Mouse (Mus musculus): ENCODE results near the gene Eif3i.
A peak's percentile ranks its signal among the peaks of the same experiment; 100 is the strongest.

The Eif3i gene

DNA sequence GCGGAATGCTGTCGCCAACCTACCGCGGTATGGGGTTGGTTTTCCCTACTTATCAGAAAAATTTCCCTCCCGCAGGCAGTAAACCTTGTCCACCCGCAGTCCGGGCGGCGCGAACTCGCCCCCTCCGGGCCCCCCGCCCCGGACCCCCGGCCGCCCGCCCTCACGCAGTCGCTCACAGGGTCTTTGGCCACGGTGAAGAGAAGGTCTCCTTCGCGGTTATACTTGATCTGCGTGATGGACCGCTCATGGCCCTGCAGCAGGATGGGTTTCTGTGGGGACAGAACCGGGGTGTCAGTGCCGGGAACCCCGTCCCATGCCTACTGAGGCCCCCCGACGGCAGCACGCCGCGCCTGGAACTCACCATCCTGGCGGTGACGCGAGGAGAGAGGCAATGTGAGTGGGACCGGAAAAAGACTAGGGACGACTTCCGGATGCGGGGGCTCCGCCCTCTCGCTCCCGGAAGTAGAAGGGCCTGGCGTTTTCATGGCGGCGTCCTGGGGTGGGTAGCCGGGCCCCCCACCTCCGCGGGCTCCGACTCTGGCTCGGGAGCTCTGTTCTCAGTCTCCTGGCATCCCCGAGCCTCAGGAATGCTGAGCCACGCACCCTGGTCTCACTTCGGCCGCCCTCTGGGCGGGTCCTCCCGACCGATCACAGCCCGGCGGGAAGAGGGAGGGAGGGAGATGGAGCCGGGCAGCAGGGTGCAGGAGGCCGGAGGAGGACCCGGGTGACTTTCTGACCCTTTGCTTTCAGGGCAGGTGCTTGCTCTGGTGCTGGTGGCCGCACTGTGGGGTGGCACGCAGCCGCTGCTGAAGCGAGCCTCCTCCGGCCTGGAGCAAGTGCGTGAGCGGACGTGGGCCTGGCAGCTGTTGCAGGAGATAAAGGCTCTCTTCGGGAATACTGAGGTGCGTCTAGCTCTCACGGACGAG is at the start of gene Eif3i, which contains the start of gene Tmem234:
Gene Eif3i, minus strand, starts transcription at position 416 of the 926 bp plus-strand sequence.
Gene Tmem234, plus strand, starts transcription at position 436 of the 926 bp plus-strand sequence.
- peak; percentile 90 for DNase-seq (ENCODE audit: low spot score)

- no peak for DNase-seq (ENCODE audit: low spot score)
Observed at GRCm38 (mm10) chr4:129648656-129649055, 48.2 kb upstream of the Eif3i start.

- DNase-seq (ENCODE audit: low spot score), result no peak
Observed at GRCm38 (mm10) chr4:129645204-129645603, 44.8 kb upstream of the Eif3i start.

DNA sequence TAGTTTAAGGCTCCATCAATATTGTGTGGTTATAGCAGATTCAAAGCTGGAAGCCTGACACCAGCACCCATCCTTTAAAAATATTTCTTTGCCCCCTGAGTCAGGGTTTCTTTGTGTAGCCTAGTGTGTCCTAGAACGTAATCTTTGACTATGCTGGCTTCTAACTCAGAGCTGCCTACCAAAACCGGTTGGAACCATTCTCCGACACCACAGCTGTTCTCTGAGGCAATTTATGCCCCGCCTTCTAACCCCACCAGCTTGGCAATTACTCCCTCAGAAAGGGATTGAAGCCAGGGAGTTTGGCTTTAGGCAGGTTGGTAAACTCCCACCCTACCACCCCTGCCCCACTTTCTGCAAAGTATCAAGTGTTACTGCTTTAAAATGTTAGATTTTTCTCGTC is 41.3 kb upstream of the Eif3i start:
- no peak for DNase-seq (ENCODE audit: low spot score)

DNA sequence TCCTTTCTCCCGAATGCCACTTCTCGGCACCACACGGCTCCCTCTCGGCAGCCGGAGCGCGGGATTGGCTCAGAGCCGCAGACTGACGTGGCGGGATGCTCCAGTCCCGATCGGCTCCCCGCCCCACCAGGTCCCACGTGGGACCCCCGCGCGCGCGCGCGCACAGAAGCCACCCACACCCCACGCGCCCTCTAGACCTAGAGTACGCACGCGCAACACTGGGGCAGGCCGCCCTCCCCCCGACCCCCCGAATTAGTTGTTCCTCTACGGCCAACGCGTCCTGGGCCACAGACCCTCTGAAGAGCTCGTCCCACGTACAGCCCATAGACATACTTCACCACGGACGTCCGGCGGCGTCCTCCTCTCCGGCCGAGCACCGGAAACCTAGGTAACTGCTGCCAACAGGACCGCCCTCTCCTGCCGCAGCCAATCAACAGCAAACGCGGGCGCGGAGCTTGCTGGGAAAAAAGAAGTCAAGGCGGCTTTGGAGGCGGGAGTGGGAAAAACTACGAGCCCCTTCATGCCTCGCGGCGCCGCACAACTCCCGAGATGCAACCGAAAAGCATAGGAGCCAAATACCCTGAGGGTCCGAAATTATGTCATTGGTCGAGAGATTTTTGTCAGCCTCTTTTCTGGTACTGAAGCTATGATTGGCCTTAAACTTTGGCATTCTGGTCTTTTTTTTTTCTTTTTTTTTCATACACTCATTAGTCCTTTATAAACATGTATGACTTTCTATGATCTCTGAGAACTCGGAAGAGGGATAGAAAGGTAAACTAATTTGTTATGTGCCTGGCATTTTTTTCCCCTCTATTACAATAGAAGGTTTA is 40.4 kb upstream of the Eif3i start, which contains the start of gene Txlna:
Gene Txlna, minus strand, starts transcription at position 428 of the 830 bp plus-strand sequence.
- peak; percentile 98 for DNase-seq (ENCODE audit: low spot score)

DNA sequence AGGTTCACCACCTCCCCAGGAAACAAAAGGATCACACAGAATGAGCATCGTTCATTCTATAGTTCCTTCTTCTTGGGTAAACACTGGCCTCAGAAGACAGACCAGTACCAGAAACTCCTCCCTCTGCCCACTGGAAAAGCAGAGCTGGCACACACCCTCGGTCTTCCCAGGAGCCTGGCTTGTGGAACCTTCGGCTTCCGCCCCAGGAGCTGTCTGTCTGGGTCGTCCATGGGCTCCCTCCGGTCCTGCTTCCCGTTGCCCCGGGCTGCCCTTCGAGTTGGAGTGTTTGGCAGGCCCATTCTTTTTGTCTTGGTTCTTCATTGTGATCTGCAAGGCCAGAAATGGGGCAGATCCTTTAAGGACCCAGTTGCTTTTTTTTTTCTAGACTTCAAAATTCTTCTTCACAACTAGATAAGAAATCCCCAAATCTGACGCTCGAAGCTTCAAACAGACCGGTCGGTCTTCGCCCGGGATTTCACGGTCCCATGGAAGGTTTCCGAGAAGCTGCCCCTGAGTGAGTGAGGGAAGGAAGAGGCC is 39.7 kb upstream of the Eif3i start:
- DNase-seq (ENCODE audit: low spot score), result no peak

DNA sequence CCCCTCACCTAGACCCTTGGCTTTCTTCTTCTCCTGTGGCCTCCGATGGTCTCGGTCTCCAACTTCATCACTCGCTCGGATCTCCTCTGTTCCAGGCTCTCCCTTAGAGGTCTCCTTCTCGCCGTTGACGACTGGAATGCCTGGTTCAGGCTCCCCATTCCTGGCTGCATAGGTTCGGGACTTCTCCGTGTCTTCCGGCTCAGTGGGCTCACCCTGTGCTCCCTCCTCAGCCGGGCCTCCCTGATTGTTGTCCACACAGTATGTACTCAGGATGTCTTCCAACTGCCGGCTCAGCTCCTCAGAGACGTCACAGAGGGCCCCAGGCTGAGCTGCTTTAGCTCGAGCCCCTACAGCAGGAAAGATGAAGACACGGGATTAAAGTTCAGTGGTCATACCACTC is 38.8 kb upstream of the Eif3i start:
- DNase-seq (ENCODE audit: low spot score), result no peak

GRCm38 (mm10) chr4:129633852-129634251 is 33.4 kb upstream of the Eif3i start:
- no peak for DNase-seq (ENCODE audit: low spot score)

- no peak for DNase-seq (ENCODE audit: low spot score)
Observed at GRCm38 (mm10) chr4:129631867-129632266, 31.4 kb upstream of the Eif3i start.

DNA sequence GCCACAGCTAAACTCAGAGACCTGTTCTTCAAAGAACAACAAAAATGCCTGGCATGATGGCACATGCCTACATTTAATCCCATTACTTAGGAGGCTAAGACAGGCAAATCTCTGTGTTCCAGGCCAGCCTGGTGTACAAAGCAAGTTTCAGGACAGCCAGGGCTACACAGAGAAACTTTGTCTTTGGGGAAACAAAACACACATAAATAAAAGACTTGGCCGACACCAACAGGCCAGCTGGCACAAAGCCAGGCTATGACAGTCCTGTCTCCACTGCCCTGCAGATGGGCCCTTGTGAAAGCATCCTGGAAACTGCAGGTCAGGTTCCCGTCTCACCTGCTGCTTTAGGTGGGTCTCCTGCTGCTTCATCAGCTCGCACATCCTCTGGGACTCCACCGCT is 30.5 kb upstream of the Eif3i start:
- DNase-seq (ENCODE audit: low spot score), result no peak

- no peak for DNase-seq (ENCODE audit: low spot score)
Observed at GRCm38 (mm10) chr4:129626035-129626434, 25.6 kb upstream of the Eif3i start.

GRCm38 (mm10) chr4:129625496-129625895 is 25.0 kb upstream of the Eif3i start:
- DNase-seq (ENCODE audit: low spot score), result no peak

DNA sequence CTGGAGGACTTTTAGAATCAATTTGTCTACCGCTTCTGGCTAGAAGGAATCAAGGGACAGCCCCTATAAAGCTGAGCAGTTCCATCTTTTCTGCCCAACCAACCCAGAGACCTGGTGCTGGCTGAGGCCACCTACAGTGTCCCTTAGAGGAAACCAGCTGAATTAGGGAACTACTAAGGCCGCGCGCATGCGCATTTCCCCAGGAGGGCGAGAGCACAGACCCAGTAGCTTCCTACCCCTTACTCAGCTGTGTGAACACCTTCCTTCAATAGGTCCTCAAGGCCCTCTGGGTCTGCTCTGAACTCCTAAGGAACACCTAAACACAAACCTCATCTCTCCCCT is 24.6 kb upstream of the Eif3i start:
- peak; percentile 73 for DNase-seq (ENCODE audit: low spot score)

GRCm38 (mm10) chr4:129624281-129625028 is 24.0 kb upstream of the Eif3i start:
- peak; percentile 93 for DNase-seq (ENCODE audit: low spot score)

GRCm38 (mm10) chr4:129623681-129624091 is 23.2 kb upstream of the Eif3i start, which contains the start of gene Ccdc28b:
Ccdc28b (minus strand) TSS chr4:129623947.
- peak; percentile 59 for DNase-seq (ENCODE audit: low spot score)

DNA sequence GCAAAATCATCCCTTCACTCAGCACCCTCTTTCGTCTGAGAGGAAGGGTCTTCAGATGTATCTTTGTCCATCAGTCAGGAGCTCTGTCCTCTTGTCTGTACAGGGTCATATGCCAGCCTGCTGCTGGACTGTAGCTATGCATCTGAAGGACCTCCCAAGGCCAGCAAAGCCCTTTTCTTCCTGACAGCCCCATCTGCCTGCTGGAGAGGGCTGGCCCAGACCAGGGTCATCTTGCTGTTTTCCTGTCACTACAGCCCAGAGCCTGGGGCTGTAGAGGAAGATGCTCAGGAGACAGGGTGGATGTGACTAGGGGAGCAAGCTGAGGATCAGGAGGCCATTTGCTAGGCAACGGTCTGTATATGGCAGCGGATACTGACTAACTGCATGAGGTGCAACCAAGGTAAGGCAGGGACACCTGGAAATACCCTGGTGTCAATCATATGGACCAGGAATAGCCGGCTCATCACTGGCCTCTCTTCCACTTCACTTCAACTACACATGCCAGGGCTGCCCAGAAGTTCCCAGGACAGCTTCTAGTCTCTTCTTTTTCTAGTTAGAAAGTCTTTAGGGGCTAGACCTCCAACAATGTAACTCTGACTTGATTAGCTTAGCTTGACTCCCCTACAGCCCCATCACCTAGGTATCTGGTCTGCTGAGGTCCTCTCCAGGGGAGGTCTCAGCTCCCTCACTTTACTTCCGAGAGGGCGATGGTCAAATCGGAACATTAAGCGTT is 22.5 kb upstream of the Eif3i start:
- DNase-seq (ENCODE audit: low spot score), result no peak

- no peak for DNase-seq (ENCODE audit: low spot score)
Observed at GRCm38 (mm10) chr4:129622120-129622802, 21.8 kb upstream of the Eif3i start.

- no peak for DNase-seq (ENCODE audit: low spot score)
Observed at GRCm38 (mm10) chr4:129621283-129621841, 20.9 kb upstream of the Eif3i start.

DNA sequence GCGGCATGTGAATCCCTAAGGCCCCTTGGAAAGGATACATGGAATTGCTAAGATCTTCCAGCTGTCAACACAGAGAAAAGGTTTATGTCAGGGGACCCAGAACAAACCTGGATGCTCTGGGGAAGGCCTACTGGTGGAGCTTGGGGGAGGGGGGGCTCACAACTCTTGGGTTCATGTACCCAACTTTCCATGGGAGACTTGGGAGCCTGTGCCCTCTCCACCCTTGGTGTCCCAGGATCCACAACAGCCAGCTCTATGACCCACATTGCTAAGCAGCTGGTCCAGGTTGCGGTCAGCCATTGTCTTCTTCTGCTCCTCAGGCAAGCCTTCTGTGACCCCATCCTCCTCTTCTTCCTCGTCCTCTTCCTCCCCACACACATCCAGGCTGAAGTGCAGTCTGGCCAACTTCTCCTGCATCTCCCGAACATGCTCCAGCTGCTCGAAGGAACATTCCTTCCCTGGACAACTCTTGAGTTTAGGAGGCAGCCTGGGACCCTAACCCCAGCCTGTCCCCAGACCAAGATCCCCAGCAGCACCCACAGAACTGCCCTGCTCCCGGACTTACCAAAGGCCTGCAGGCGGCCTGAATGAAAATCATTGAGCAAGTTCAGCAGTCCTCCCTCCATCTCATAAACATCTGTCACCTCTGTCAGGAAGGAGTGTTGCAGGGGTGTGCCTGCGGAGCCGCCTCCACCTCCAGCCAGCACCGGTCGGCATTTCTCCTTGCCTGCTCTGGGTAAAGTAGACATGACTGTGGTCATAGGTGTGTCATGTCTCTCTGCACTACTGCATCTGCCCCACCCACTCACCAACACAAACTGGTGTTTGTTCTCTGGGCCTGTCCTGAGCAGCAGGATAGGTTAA is 20.2 kb upstream of the Eif3i start:
- DNase-seq (ENCODE audit: low spot score), result no peak
